Mouse (Mus musculus): ENCODE results near the gene Nup188. TPM values are rescaled to one million over a fixed set of nuclear protein-coding genes. Genes with fewer than 3 reads are reported as not detected.

The Nup188 gene
- polyA plus RNA-seq, 1 experiment = 17.5 TPM

- no peak overlapping the region for H3K4me3 ChIP-seq (ENCODE audit: insufficient read depth, low read depth, low read length)
- no peaks in the 10 kb centered on the region for H3K36me3 ChIP-seq (ENCODE audit: control insufficient read depth, insufficient read depth, low read length)
- no peak overlapping the region for H3K27ac ChIP-seq (ENCODE audit: insufficient read depth, low read depth, low read length)
- no peak for DNase-seq
- peaks cover 16% of the 10 kb centered on the region; the same call in 1 of the 2 replicates for H3K4me1 ChIP-seq (ENCODE audit: control insufficient read depth, insufficient read depth, low read length)
- WGBS = 68% methylated on average over 10 of the region's 10 CpGs
- no peaks in the 10 kb centered on the region for H3K27me3 ChIP-seq (replicated peaks; ENCODE audit: control insufficient read depth, insufficient read depth, low read length)
- TF ChIP-seq CTCF (conservative IDR thresholded peaks at IDR 0.05; ENCODE audit: insufficient read depth, insufficient read length, low read depth, low read length) (no peak), POLR2A (IDR thresholded peaks at IDR 0.05; ENCODE audit: low read depth, low read length) (no peak)
Observed at GRCm38 (mm10) chr2:30250166-30251128, 35.8 kb upstream of the Nup188 start.

GRCm38 (mm10) chr2:30251417-30252104 is 34.6 kb upstream of the Nup188 start:
- Histone ChIP-seq H3K36me3 (ENCODE audit: control insufficient read depth, insufficient read depth, low read length) (no peaks in the 10 kb centered on the region), H3K4me3 (ENCODE audit: insufficient read depth, low read depth, low read length) (no peak overlapping the region), H3K27ac (ENCODE audit: insufficient read depth, low read depth, low read length) (no peak overlapping the region), H3K27me3 (replicated peaks; ENCODE audit: control insufficient read depth, insufficient read depth, low read length) (no peaks in the 10 kb centered on the region), H3K4me1 (ENCODE audit: control insufficient read depth, insufficient read depth, low read length) (peaks cover 16% of the 10 kb centered on the region; the same call in 1 of the 2 replicates)
- TF ChIP-seq CTCF (conservative IDR thresholded peaks at IDR 0.05; ENCODE audit: insufficient read depth, insufficient read length, low read depth, low read length) (no peak), POLR2A (IDR thresholded peaks at IDR 0.05; ENCODE audit: low read depth, low read length) (no peak)
- no peak for DNase-seq
- WGBS = 60% methylated on average over 5 of the region's 5 CpGs

DNA sequence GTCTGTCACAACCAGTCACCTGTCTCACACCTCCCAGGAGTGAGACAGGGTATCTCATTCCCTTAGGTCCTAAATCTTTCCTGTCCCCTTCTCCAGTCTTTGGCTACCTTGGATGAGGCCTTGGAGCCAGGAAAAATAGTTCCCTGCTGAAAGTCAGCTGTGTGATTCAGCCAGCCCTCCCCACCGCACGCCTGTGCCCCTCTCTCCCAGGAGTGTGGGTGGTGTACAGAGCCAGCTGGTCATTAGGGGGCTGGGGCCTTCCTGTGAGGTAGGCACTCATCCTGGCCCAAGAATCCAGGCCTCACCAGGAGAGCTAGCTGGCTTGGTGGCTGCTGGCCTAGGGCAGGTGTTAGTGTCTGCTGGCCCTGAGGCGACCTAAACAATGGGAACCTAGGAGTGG is 33.7 kb upstream of the Nup188 start:
- Histone ChIP-seq H3K27me3 (replicated peaks; ENCODE audit: control insufficient read depth, insufficient read depth, low read length) (no peaks in the 10 kb centered on the region), H3K27ac (ENCODE audit: insufficient read depth, low read depth, low read length) (no peak overlapping the region), H3K36me3 (ENCODE audit: control insufficient read depth, insufficient read depth, low read length) (peaks cover 2% of the 10 kb centered on the region; the same call in 1 of the 2 replicates), H3K4me1 (ENCODE audit: control insufficient read depth, insufficient read depth, low read length) (peaks cover 16% of the 10 kb centered on the region; the same call in 1 of the 2 replicates), H3K4me3 (ENCODE audit: insufficient read depth, low read depth, low read length) (no peak overlapping the region)
- 76% methylated on average over 3 of the region's 3 CpGs for WGBS
- TF ChIP-seq CTCF (conservative IDR thresholded peaks at IDR 0.05; ENCODE audit: insufficient read depth, insufficient read length, low read depth, low read length) (no peak), POLR2A (IDR thresholded peaks at IDR 0.05; ENCODE audit: low read depth, low read length) (no peak)
- no peak for DNase-seq

DNA sequence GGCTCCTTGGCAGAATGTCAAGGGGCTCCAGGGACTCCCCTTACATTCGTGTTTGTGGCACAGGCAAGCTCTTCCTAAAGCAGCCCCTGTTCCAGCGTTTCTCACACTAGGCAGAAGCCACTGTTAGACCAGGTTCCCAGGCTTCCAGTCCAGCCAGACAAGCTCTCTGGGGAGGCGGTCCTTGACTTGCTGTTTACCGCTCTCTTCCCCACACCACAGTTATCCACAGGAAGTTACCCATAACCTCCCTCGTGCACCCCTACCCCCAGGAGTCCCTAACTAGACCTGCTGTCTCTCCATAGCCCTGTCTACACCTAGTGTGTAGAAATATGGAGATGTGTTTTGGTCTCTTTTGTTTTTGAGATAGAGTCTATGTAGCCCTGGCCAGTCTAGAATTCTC is 32.4 kb upstream of the Nup188 start:
- H3K36me3 ChIP-seq (ENCODE audit: control insufficient read depth, insufficient read depth, low read length) = peaks cover 2% of the 10 kb centered on the region; the same call in 1 of the 2 replicates

GRCm38 (mm10) chr2:30255631-30256395 is 30.4 kb upstream of the Nup188 start:
- Histone ChIP-seq H3K27ac (ENCODE audit: insufficient read depth, low read depth, low read length) (no peak overlapping the region), H3K4me3 (ENCODE audit: insufficient read depth, low read depth, low read length) (no peak overlapping the region), H3K36me3 (ENCODE audit: control insufficient read depth, insufficient read depth, low read length) (peaks cover 2% of the 10 kb centered on the region; the same call in 1 of the 2 replicates), H3K4me1 (ENCODE audit: control insufficient read depth, insufficient read depth, low read length) (peaks cover 24% of the 10 kb centered on the region), H3K27me3 (replicated peaks; ENCODE audit: control insufficient read depth, insufficient read depth, low read length) (no peaks in the 10 kb centered on the region)
- TF ChIP-seq CTCF (conservative IDR thresholded peaks at IDR 0.05; ENCODE audit: insufficient read depth, insufficient read length, low read depth, low read length) = no peak
- no peak for TF ChIP-seq POLR2A (IDR thresholded peaks at IDR 0.05; ENCODE audit: low read depth, low read length)
- 95% methylated on average over 42 of the region's 42 CpGs for WGBS
- DNase-seq = no peak

More for the DNA sequence above, 32.4 kb upstream of the Nup188 start:
- no peaks in the 10 kb centered on the region for H3K27me3 ChIP-seq (replicated peaks; ENCODE audit: control insufficient read depth, insufficient read depth, low read length)
- peaks cover 21% of the 10 kb centered on the region; the same call in 1 of the 2 replicates for H3K4me1 ChIP-seq (ENCODE audit: control insufficient read depth, insufficient read depth, low read length)
- no peak for TF ChIP-seq CTCF (conservative IDR thresholded peaks at IDR 0.05; ENCODE audit: insufficient read depth, insufficient read length, low read depth, low read length)
- TF ChIP-seq POLR2A (IDR thresholded peaks at IDR 0.05; ENCODE audit: low read depth, low read length) = no peak
- H3K4me3 ChIP-seq (ENCODE audit: insufficient read depth, low read depth, low read length) = no peak overlapping the region
- DNase-seq = no peak
- no peak overlapping the region for H3K27ac ChIP-seq (ENCODE audit: insufficient read depth, low read depth, low read length)
- WGBS = 62% methylated on average over 5 of the region's 5 CpGs

DNA sequence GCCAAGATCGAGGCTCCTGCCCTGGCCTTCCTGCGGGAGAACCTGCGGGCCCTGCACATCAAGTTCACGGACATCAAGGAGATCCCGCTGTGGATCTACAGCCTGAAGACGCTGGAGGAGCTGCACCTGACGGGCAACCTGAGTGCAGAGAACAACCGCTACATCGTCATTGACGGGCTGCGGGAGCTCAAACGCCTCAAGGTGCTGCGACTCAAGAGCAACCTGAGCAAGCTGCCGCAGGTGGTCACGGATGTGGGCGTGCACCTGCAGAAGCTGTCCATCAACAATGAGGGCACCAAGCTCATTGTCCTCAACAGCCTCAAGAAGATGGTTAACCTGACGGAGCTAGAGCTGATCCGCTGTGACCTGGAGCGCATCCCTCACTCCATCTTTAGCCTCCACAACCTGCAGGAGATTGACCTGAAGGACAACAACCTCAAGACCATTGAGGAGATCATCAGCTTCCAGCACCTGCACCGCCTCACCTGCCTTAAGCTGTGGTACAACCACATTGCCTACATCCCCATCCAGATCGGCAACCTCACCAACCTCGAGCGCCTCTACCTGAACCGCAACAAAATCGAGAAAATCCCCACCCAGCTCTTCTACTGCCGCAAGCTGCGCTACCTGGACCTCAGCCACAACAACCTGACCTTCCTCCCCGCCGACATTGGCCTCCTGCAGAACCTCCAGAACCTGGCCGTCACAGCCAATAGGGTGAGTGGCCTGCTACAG is 29.4 kb upstream of the Nup188 start:
- no peak for DNase-seq
- Histone ChIP-seq H3K36me3 (ENCODE audit: control insufficient read depth, insufficient read depth, low read length) (peaks cover 2% of the 10 kb centered on the region; the same call in 1 of the 2 replicates), H3K4me1 (ENCODE audit: control insufficient read depth, insufficient read depth, low read length) (peaks cover 19% of the 10 kb centered on the region), H3K27me3 (replicated peaks; ENCODE audit: control insufficient read depth, insufficient read depth, low read length) (no peaks in the 10 kb centered on the region), H3K27ac (ENCODE audit: insufficient read depth, low read depth, low read length) (no peak overlapping the region), H3K4me3 (ENCODE audit: insufficient read depth, low read depth, low read length) (no peak overlapping the region)
- WGBS = 95% methylated on average over 30 of the region's 30 CpGs
- TF ChIP-seq POLR2A (IDR thresholded peaks at IDR 0.05; ENCODE audit: low read depth, low read length) (no peak), CTCF (conservative IDR thresholded peaks at IDR 0.05; ENCODE audit: insufficient read depth, insufficient read length, low read depth, low read length) (no peak)
